Mouse (Mus musculus) heart, embryonic 11.5 days (tissue): ENCODE measurements around the gene Fcgr4. TPM values are rescaled to one million over a fixed set of nuclear protein-coding genes. Genes with fewer than 3 reads are reported as not detected.
A peak's percentile ranks its signal among the peaks of the same experiment; 100 is the strongest.

Experiments
- ATAC-seq: fragments of 200-750 bp; cut with Nextera tagmentation; replicated peaks from 2 replicates; pipeline ENCODE4 v1.8.0; 2017; ENCODE audit warnings: moderate library complexity; ENCODE audit not compliant: insufficient number of reproducible peaks, low FRiP score, low TSS enrichment
- H3K27ac ChIP-seq: fragments of 300-500 bp; sonication (generic); 2 replicates; pipeline ENCODE4 v1.5.1; 2014; ENCODE audit warnings: mild to moderate bottlenecking, low read depth, low read length
- H3K27me3 ChIP-seq: fragments of 300-500 bp; sonication (generic); 2 replicates; pipeline ENCODE4 v1.6.1; 2014; ENCODE audit warnings: mild to moderate bottlenecking, low read length, mixed read lengths; ENCODE audit not compliant: control insufficient read depth, insufficient read depth
- H3K36me3 ChIP-seq: fragments of 300-500 bp; sonication (generic); 2 replicates; pipeline ENCODE4 v1.6.1; 2014; ENCODE audit warnings: mild to moderate bottlenecking, low read length, moderate library complexity, mixed read lengths; ENCODE audit not compliant: control insufficient read depth, insufficient read depth
- H3K4me1 ChIP-seq: fragments of 300-500 bp; sonication (generic); 2 replicates; pipeline ENCODE4 v1.6.1; 2014; ENCODE audit warnings: low read length; ENCODE audit not compliant: control insufficient read depth, insufficient read depth
- H3K4me2 ChIP-seq: fragments of 300-500 bp; sonication (generic); 2 replicates; pipeline ENCODE4 v1.6.1; 2014; ENCODE audit warnings: mild to moderate bottlenecking, moderate library complexity
- H3K4me3 ChIP-seq: fragments of 300-500 bp; sonication (generic); 2 replicates; pipeline ENCODE4 v1.5.1; 2014; ENCODE audit warnings: low read depth, low read length
- H3K9ac ChIP-seq: fragments of 300-500 bp; sonication (generic); 2 replicates; pipeline ENCODE4 v1.6.1; 2014; ENCODE audit warnings: mild to moderate bottlenecking, low read depth, low read length, moderate library complexity
- H3K9me3 ChIP-seq: fragments of 300-500 bp; sonication (generic); replicated peaks from 2 replicates; pipeline ENCODE4 v1.6.1; 2016; ENCODE audit warnings: low read length; ENCODE audit not compliant: control insufficient read depth
- WGBS: fragments of 180-500 bp; shearing (Covaris S2); extraction: QIAGEN DNeasy Blood & Tissue Kit; methylation state at CpG from one replicate; pipeline ENCODE4 v1.1.7; 2014; ENCODE audit not compliant: insufficient replicate concordance; 5-methylcytosine and 5-hydroxymethylcytosine counted together
- polyA plus RNA-seq: library from polyadenylated mRNA; unstranded; fragments of >200 nt; fragmentation: Nextera tagmentation; extraction: Ambion mirVana; gene quantifications from 2 replicates; pipeline ENCODE4 v1.2.1, GENCODE M21; 2014

Fcgr4 gene
- polyA plus RNA-seq, 1 experiment from 2014 or later: not detected

- 4% methylated on average over 22 of the region's 22 CpGs for WGBS
- Histone ChIP-seq H3K27ac (no peak overlapping the region), H3K4me1 (0 out of 2 replicates have a peak, but pooled peaks cover 2% of the 10 kb centered on the region), H3K4me3 (peak overlapping the region; percentile 44), H3K36me3 (no peaks in the 10 kb centered on the region), H3K9me3 (no peaks in the 10 kb centered on the region), H3K27me3 (peaks cover 14% of the 10 kb centered on the region), H3K9ac (no peak overlapping the region), H3K4me2 (peak overlapping the region; percentile 75)
- peak; percentile 75 for ATAC-seq
Observed at GRCm38 (mm10) chr1:171036550-171037324, 18.0 kb downstream of the Fcgr4 start.

DNA sequence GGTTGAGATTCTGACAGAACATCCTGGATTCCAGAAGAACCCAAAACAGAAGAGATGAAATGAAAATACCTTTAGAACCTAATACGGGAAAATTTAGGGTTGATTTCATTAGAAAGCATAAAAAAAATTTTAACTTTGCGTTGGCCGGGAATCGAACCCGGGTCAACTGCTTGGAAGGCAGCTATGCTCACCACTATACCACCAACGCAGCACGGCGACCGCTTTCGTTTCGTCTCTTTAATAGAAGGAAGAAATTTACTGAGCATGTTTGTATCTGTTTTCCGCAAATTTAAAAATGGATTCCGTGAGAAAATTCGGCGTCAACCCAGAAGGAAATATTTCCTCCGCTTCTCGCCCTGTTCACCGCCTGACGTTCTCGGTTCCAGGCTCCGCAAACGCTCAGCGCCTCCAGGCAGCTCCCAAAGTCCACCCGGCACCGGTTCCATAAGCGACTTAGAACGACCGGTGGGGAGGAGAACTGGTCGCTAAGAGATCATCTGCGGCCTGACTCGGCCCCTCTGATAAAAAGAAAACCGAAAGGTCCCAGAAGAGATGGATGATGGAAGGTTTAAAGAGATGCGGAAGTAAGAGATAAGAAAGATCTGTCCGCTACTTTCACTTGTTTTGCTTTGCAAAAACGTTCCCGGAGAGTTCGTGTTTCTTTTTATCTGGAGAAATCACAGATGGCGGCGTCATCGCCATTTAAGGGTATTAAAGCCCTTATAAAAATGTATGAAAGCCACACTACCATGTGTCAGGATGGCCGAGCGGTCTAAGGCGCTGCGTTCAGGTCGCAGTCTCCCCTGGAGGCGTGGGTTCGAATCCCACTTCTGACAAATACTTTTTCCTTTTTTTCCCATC is 19.4 kb downstream of the Fcgr4 start:
- H3K9ac ChIP-seq: peak overlapping the region; percentile 84
- under 1% methylated on average over 47 of the region's 47 CpGs for WGBS
- ATAC-seq: peak; percentile 85
- peaks cover 6% of the 10 kb centered on the region; the same call in 1 of the 2 replicates for H3K27me3 ChIP-seq
- H3K4me3 ChIP-seq: peak overlapping the region; percentile 91
- peak overlapping the region; percentile 70 for H3K4me2 ChIP-seq
- H3K27ac ChIP-seq: peak overlapping the region; percentile 62; the same call in 1 of the 2 replicates
- no peaks in the 10 kb centered on the region for H3K36me3 ChIP-seq
- H3K4me1 ChIP-seq: 0 out of 2 replicates have a peak, but pooled peaks cover under 1% of the 10 kb centered on the region
- H3K9me3 ChIP-seq: no peaks in the 10 kb centered on the region

DNA sequence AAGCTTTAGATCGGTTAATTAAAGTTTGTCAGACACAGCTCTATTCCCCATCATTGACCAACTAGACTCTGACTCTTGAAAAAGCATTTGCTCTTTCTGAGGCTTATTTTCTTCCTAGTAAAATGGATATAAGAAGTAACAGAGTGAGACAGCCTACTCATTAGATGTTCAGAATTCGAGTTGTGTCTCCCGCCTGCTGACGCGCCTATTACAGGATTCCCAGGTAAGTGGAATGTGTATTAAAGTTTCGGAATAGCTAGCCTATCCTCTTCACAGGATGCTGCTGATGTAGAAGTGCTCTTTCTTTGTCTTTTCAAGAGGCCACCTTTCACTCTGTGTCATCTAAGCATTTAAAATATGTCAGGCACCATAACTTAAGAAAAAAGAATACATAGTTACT is 20.4 kb downstream of the Fcgr4 start:
- no peak overlapping the region for H3K4me2 ChIP-seq
- WGBS: 69% methylated on average over 6 of the region's 6 CpGs
- 0 out of 2 replicates have a peak, but pooled peaks cover 3% of the 10 kb centered on the region for H3K27me3 ChIP-seq
- H3K27ac ChIP-seq: no peak overlapping the region
- H3K9ac ChIP-seq: no peak overlapping the region
- no peak for ATAC-seq
- no peaks in the 10 kb centered on the region for H3K9me3 ChIP-seq
- no peaks in the 10 kb centered on the region for H3K4me1 ChIP-seq
- H3K36me3 ChIP-seq: no peaks in the 10 kb centered on the region
- H3K4me3 ChIP-seq: no peak overlapping the region

GRCm38 (mm10) chr1:171039880-171040279 is 21.2 kb downstream of the Fcgr4 start:
- Histone ChIP-seq H3K9me3 (no peaks in the 10 kb centered on the region), H3K27me3 (0 out of 2 replicates have a peak, but pooled peaks cover 3% of the 10 kb centered on the region), H3K4me3 (no peak overlapping the region), H3K4me2 (no peak overlapping the region), H3K27ac (no peak overlapping the region), H3K36me3 (no peaks in the 10 kb centered on the region), H3K9ac (no peak overlapping the region), H3K4me1 (no peaks in the 10 kb centered on the region)
- WGBS: 90% methylated on average over 7 of the region's 7 CpGs
- ATAC-seq: no peak

GRCm38 (mm10) chr1:171043594-171044153 is 25.0 kb downstream of the Fcgr4 start:
- Histone ChIP-seq H3K9me3 (no peaks in the 10 kb centered on the region), H3K9ac (no peak overlapping the region), H3K4me2 (peak overlapping the region; percentile 67; the same call in 1 of the 2 replicates), H3K36me3 (no peaks in the 10 kb centered on the region), H3K27me3 (no peaks in the 10 kb centered on the region), H3K27ac (no peak overlapping the region), H3K4me1 (peaks cover 3% of the 10 kb centered on the region; the same call in 1 of the 2 replicates), H3K4me3 (peak overlapping the region; percentile 70)
- whole genome bisulfite sequencing: 67% methylated on average over 3 of the region's 3 CpGs
- ATAC-seq: no peak

GRCm38 (mm10) chr1:171044365-171045078 is 25.8 kb downstream of the Fcgr4 start:
- peak; percentile 87 for ATAC-seq
- H3K4me2 ChIP-seq: peak overlapping the region; percentile 67
- WGBS: under 1% methylated on average over 33 of the region's 33 CpGs
- H3K4me1 ChIP-seq: peaks cover 3% of the 10 kb centered on the region; the same call in 1 of the 2 replicates
- no peaks in the 10 kb centered on the region for H3K27me3 ChIP-seq
- no peaks in the 10 kb centered on the region for H3K9me3 ChIP-seq
- no peaks in the 10 kb centered on the region for H3K36me3 ChIP-seq
- peak overlapping the region; percentile 73 for H3K27ac ChIP-seq
- H3K9ac ChIP-seq: peak overlapping the region; percentile 67
- peak overlapping the region; percentile 70 for H3K4me3 ChIP-seq

GRCm38 (mm10) chr1:171045079-171045465 is 26.4 kb downstream of the Fcgr4 start:
- ATAC-seq: 0 out of 2 replicates have a peak, but pooled peaks have one; percentile 5
- H3K27ac ChIP-seq: peak overlapping the region; percentile 73; the same call in 1 of the 2 replicates
- peak overlapping the region; percentile 70 for H3K4me3 ChIP-seq
- H3K4me1 ChIP-seq: peaks cover 3% of the 10 kb centered on the region; the same call in 1 of the 2 replicates
- H3K36me3 ChIP-seq: no peaks in the 10 kb centered on the region
- 5% methylated on average over 14 of the region's 14 CpGs for WGBS
- no peaks in the 10 kb centered on the region for H3K9me3 ChIP-seq
- peak overlapping the region; percentile 67 for H3K9ac ChIP-seq
- H3K4me2 ChIP-seq: peak overlapping the region; percentile 67
- no peaks in the 10 kb centered on the region for H3K27me3 ChIP-seq

- WGBS: 67% methylated on average over 3 of the region's 3 CpGs
- Histone ChIP-seq H3K4me3 (no peak overlapping the region), H3K9ac (no peak overlapping the region), H3K27ac (no peak overlapping the region), H3K9me3 (no peaks in the 10 kb centered on the region), H3K4me1 (peaks cover 3% of the 10 kb centered on the region; the same call in 1 of the 2 replicates), H3K36me3 (no peaks in the 10 kb centered on the region), H3K27me3 (no peaks in the 10 kb centered on the region), H3K4me2 (no peak overlapping the region)
- no peak for ATAC-seq
Observed at GRCm38 (mm10) chr1:171046501-171046900, 27.8 kb downstream of the Fcgr4 start.
